Mouse (Mus musculus) limb, embryonic 11.5 days (tissue): ENCODE results near the gene Fbrsl1. TPM values are rescaled to one million over a fixed set of nuclear protein-coding genes. Genes with fewer than 3 reads are reported as not detected.

Source experiments
- ATAC-seq: fragments of 200-750 bp; cut with Nextera tagmentation; 2 replicates; pipeline ENCODE4 v1.8.0; 2017; ENCODE audit warnings: low read depth; ENCODE audit not compliant: insufficient number of reproducible peaks, low FRiP score, low TSS enrichment
- DNase-seq: peaks from one replicate; pipeline ENCODE4 v3.0.0-alpha.2; 2015; ENCODE audit warnings: low spot score
- H3K27ac ChIP-seq: fragments of 300-500 bp; sonication (generic); replicated peaks from 2 replicates; pipeline ENCODE4 v1.5.1; 2014; ENCODE audit warnings: low read depth, mild to moderate bottlenecking, low read length
- H3K27me3 ChIP-seq: fragments of 300-500 bp; sonication (generic); 2 replicates; pipeline ENCODE4 v1.6.1; 2014; ENCODE audit warnings: mild to moderate bottlenecking, low read length, mixed read lengths; ENCODE audit not compliant: control insufficient read depth, insufficient read depth
- H3K36me3 ChIP-seq: fragments of 300-500 bp; sonication (generic); 2 replicates; pipeline ENCODE4 v1.6.1; 2014; ENCODE audit warnings: mild to moderate bottlenecking, low read length, moderate library complexity, mixed read lengths; ENCODE audit not compliant: control insufficient read depth, insufficient read depth
- H3K4me1 ChIP-seq: fragments of 300-500 bp; sonication (generic); 2 replicates; pipeline ENCODE4 v1.6.1; 2014; ENCODE audit warnings: low read length, mixed read lengths; ENCODE audit not compliant: control insufficient read depth, insufficient read depth
- H3K4me2 ChIP-seq: fragments of 300-500 bp; sonication (generic); 2 replicates; pipeline ENCODE4 v1.6.1; 2014; ENCODE audit warnings: low read depth, mild to moderate bottlenecking, moderate library complexity; ENCODE audit not compliant: severe bottlenecking
- H3K4me3 ChIP-seq: fragments of 300-500 bp; sonication (generic); 2 replicates; pipeline ENCODE4 v1.5.1; 2014; ENCODE audit warnings: low read depth, low read length
- H3K9ac ChIP-seq: fragments of 300-500 bp; sonication (generic); 2 replicates; pipeline ENCODE4 v1.6.1; 2014; ENCODE audit warnings: mild to moderate bottlenecking, low read length
- H3K9me3 ChIP-seq: fragments of 300-500 bp; sonication (generic); 2 replicates; pipeline ENCODE4 v1.6.1; 2016; ENCODE audit warnings: low read length; ENCODE audit not compliant: control insufficient read depth
- WGBS: fragments of 180-500 bp; shearing (Covaris S2); extraction: QIAGEN DNeasy Blood & Tissue Kit; methylation state at CpG from one replicate; pipeline ENCODE4 v1.1.7; 2014; 5-methylcytosine and 5-hydroxymethylcytosine counted together
- polyA plus RNA-seq: library from polyadenylated mRNA; unstranded; fragments of >200 nt; fragmentation: Nextera tagmentation; extraction: Ambion mirVana; gene quantifications from 2 replicates; pipeline ENCODE4 v1.2.1, GENCODE M21; 2014

Gene Fbrsl1
- polyA plus RNA-seq, 1 experiment from 2014 or later, result 23.3 TPM

GRCm38 (mm10) chr5:110402557-110402956 is 45.7 kb downstream of the Fbrsl1 start:
- ATAC-seq (no peak), DNase-seq (no peak)
- Histone ChIP-seq H3K9ac (no peak overlapping the region), H3K4me1 (no peaks in the 10 kb centered on the region), H3K36me3 (no peaks in the 10 kb centered on the region), H3K4me3 (no peak overlapping the region), H3K4me2 (no peak overlapping the region), H3K27me3 (no peaks in the 10 kb centered on the region), H3K27ac (no peak overlapping the region), H3K9me3 (no peaks in the 10 kb centered on the region)
- WGBS, result 88% methylated on average over 2 of the region's 2 CpGs

GRCm38 (mm10) chr5:110401101-110401500 is 47.2 kb downstream of the Fbrsl1 start:
- Histone ChIP-seq H3K4me1 (no peaks in the 10 kb centered on the region), H3K4me3 (no peak overlapping the region), H3K9me3 (no peaks in the 10 kb centered on the region), H3K27ac (no peak overlapping the region), H3K36me3 (no peaks in the 10 kb centered on the region), H3K4me2 (no peak overlapping the region), H3K27me3 (no peaks in the 10 kb centered on the region), H3K9ac (no peak overlapping the region)
- no peak for ATAC-seq
- WGBS, result 94% methylated on average over 8 of the region's 8 CpGs
- DNase-seq, result no peak

DNA sequence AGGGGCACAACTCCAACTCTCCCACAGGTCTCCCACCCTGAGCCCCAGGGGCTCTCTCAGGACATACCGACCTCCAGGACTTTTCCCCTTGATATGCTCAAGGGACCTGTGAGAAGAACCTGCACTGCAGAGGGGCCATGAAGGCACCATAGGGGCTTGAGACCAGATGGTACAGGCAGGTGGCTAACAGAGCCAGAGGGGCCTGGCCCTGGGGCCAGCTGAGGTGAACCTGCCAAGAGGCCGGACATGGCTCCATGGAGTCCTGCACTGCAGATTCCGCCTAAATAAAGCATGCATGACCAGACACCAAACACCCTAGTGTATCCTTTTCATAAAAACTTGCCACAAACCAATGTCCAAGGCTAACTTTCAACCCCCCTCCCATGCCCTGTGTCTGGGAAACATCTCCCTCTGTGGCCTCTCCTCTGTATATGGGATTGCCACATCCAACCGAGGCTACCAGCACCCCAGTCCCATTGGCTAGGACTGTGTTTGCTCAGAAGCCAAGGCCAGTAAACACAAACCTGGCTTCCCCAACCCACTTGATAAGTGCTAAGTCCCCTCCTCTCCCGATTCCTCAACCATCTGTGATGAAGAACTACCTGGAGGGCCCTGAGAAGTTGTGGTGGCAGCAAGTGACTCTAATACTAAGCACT is 53.2 kb downstream of the Fbrsl1 start:
- H3K4me1 ChIP-seq, result peaks cover 6% of the 10 kb centered on the region; the same call in 1 of the 2 replicates
- no peaks in the 10 kb centered on the region for H3K9me3 ChIP-seq
- 93% methylated on average over 5 of the region's 5 CpGs for WGBS
- H3K27ac ChIP-seq, result no peak overlapping the region
- ATAC-seq (no peak), DNase-seq (no peak)
- no peaks in the 10 kb centered on the region; the same call in 1 of the 2 replicates for H3K36me3 ChIP-seq
- H3K4me3 ChIP-seq, result no peak overlapping the region
- H3K4me2 ChIP-seq, result no peak overlapping the region
- H3K9ac ChIP-seq, result no peak overlapping the region
- no peaks in the 10 kb centered on the region for H3K27me3 ChIP-seq

GRCm38 (mm10) chr5:110392727-110393126 is 55.6 kb downstream of the Fbrsl1 start:
- Histone ChIP-seq H3K4me2 (no peak overlapping the region), H3K4me3 (no peak overlapping the region), H3K9ac (no peak overlapping the region; the same call in 1 of the 2 replicates), H3K27ac (no peak overlapping the region), H3K4me1 (peaks cover 6% of the 10 kb centered on the region; the same call in 1 of the 2 replicates), H3K27me3 (no peaks in the 10 kb centered on the region), H3K36me3 (no peaks in the 10 kb centered on the region; the same call in 1 of the 2 replicates), H3K9me3 (no peaks in the 10 kb centered on the region)
- DNase-seq (peak; percentile 33), ATAC-seq (no peak)
- 29% methylated on average over 5 of the region's 5 CpGs for WGBS

DNA sequence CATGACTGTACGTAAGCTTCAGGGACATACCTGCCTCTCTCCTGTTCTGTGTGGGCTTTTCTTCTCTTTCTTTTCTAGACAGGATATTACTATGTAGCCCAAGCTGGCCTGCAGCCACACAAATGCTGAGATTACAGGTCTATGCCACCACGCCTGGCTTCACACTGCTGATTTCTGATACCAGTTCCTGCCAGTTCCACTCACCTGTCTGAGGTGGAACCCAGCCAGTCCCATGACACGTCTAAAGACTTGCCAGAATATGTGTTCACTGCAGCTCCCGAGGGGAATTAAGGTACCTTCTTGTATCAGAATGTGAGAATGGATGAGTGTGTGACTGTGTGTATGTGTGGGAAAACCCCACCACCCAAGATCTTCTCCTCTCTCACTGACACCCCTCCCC is 57.7 kb downstream of the Fbrsl1 start:
- no peak overlapping the region for H3K9ac ChIP-seq
- no peaks in the 10 kb centered on the region; the same call in 1 of the 2 replicates for H3K36me3 ChIP-seq
- H3K4me1 ChIP-seq, result peaks cover 9% of the 10 kb centered on the region
- H3K4me3 ChIP-seq, result no peak overlapping the region
- no peak overlapping the region for H3K27ac ChIP-seq
- DNase-seq, result no peak
- no peaks in the 10 kb centered on the region for H3K9me3 ChIP-seq
- WGBS, result 87% methylated on average over 4 of the region's 4 CpGs
- no peak overlapping the region for H3K4me2 ChIP-seq
- ATAC-seq, result no peak
- no peaks in the 10 kb centered on the region for H3K27me3 ChIP-seq

GRCm38 (mm10) chr5:110387332-110387731 is 61.0 kb downstream of the Fbrsl1 start:
- peak overlapping the region; percentile 46 for H3K9ac ChIP-seq

DNA sequence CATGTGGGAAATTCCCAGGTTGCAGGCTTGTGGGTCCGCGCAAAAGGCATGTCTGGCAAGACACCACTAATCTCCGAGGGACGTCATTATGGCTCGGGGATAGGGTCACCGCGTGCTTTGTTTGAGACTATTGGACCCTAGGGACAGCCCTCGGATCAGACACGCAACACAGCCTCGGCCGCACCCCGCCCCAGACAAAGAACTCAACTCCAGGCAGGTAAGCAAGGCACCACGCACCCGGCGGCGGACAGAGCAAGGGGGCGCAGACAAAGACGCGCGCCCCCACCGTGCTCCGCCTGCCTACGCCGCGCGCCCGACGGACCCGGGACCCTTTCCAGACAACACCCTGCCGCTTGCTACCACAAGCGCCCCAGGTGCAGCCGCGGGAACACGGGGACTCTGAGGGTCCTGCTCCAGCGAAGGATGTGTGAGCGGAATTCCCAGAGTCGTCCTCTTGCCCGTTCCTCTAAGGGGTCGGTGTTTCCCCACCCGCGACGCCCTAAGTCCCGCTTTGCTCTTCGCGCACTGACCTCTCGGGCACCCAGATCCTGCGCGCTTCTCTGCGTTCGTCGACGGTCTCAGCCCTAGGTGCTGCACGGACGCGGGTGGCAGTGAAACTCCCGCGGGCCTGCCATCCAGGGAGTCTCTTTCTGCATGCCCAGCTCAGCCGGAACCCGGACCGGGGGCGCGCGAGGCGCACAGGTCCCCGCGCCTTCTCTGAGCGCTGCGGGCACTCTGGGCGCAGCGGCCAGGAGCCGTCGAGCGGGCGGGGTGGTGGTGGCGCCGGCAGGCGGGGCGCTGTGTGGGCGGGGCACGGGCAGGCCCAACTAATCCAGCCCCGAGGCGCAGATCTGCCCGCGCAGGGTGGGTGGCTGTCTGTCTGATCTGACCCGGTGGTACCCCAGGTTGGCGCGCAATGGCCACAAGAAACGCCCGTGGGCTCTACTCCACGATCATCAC is 61.7 kb downstream of the Fbrsl1 start:
- ATAC-seq, result peak; percentile 90
- H3K36me3 ChIP-seq, result no peaks in the 10 kb centered on the region
- H3K27ac ChIP-seq, result 0 out of 2 replicates have a peak overlapping the region, but pooled peaks have one; percentile 1
- H3K9me3 ChIP-seq, result no peaks in the 10 kb centered on the region
- peak overlapping the region; percentile 81 for H3K9ac ChIP-seq
- peak overlapping the region; percentile 76 for H3K4me2 ChIP-seq
- DNase-seq, result peak; percentile 89
- WGBS, result under 1% methylated on average over 90 of the region's 90 CpGs
- peak overlapping the region; percentile 89 for H3K4me3 ChIP-seq
- H3K27me3 ChIP-seq, result no peaks in the 10 kb centered on the region
- peaks cover 12% of the 10 kb centered on the region for H3K4me1 ChIP-seq

More at GRCm38 (mm10) chr5:110387332-110387731, 61.0 kb downstream of the Fbrsl1 start:
- DNase-seq, result no peak
- H3K27me3 ChIP-seq, result no peaks in the 10 kb centered on the region
- peak overlapping the region; percentile 76 for H3K4me2 ChIP-seq
- ATAC-seq, result no peak
- peaks cover 12% of the 10 kb centered on the region for H3K4me1 ChIP-seq
- peak overlapping the region; percentile 89 for H3K4me3 ChIP-seq
- 16% methylated on average over 8 of the region's 8 CpGs for WGBS
- H3K9me3 ChIP-seq, result no peaks in the 10 kb centered on the region
- no peak overlapping the region for H3K27ac ChIP-seq
- no peaks in the 10 kb centered on the region for H3K36me3 ChIP-seq

DNA sequence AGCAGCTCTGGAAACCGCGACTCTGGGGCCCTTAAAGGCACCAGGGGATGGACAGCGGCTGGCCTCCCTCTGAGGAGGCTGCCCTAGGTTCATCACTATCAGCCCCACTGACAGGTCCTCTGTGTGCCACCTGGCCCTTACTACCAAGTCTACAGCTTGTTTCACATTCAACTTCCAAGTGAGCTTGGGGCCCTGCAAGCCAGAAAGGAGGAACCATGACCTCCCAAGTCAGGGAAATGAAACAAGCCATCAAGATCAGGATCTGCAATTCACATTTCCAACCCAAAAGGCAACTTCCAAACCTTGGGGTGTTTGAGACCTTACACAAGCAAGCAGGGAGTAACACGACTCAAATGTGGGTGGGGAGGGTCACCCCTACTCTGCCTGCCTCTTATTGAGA is 63.0 kb downstream of the Fbrsl1 start:
- no peaks in the 10 kb centered on the region for H3K27me3 ChIP-seq
- no peak for ATAC-seq
- H3K36me3 ChIP-seq, result no peaks in the 10 kb centered on the region; the same call in none of the 2 replicates
- 0 out of 2 replicates have a peak overlapping the region, but pooled peaks have one; percentile 81 for H3K9ac ChIP-seq
- peak overlapping the region; percentile 76 for H3K4me2 ChIP-seq
- no peaks in the 10 kb centered on the region for H3K9me3 ChIP-seq
- 68% methylated on average over 4 of the region's 4 CpGs for WGBS
- no peak for DNase-seq
- H3K27ac ChIP-seq, result no peak overlapping the region
- peak overlapping the region; percentile 89 for H3K4me3 ChIP-seq
- H3K4me1 ChIP-seq, result peaks cover 12% of the 10 kb centered on the region
